Mouse (Mus musculus): ENCODE data around the gene Myl9.

Gene Myl9

DNA sequence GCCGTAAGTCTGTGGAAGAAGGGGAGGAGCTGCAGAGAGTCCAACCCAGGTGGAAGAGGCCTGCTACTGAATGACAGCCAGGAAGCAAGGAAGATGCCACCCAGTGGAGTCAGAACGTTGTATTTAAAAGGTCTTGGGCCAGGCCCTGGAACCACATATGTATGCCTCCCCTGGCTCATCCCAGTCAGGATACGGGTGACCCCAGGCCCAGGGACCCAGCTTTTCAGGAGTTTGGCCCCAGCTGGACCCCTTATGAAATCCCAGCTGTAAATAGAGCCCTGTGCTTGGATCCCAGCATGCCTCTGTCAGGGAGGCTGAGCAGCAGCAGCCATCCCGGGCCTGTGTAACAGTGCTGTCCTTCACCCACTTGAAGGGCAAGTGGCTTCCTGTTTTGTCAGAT is 10.5 kb upstream of the Myl9 start:
- no peak for DNase-seq (ENCODE audit: low spot score)

GRCm38 (mm10) chr2:156765593-156765992 is 9.6 kb upstream of the Myl9 start:
- DNase-seq (ENCODE audit: low spot score) = no peak

- no peak for DNase-seq (ENCODE audit: low spot score)
Measured at GRCm38 (mm10) chr2:156766227-156767019, 8.8 kb upstream of the Myl9 start.

DNA sequence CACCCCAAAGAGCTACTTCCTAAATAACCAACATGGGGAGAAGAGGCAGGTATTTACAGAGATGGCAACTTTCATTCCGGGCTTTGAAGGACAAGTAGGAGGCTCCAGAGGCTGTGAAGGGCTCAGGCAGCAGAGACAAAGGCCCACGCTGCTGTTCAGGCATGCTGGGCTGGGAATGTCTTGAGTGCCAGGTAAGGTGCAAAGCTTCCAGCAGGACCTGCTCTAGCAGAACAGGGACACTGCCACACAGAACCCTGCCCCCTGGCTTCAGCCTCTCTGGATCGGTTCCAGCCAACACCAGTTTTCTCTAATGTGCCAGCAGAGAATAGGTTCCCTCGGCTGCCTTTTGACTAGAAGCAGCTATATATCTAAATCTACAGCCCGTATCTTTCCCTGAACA is 8.1 kb upstream of the Myl9 start:
- no peak for DNase-seq (ENCODE audit: low spot score)

DNA sequence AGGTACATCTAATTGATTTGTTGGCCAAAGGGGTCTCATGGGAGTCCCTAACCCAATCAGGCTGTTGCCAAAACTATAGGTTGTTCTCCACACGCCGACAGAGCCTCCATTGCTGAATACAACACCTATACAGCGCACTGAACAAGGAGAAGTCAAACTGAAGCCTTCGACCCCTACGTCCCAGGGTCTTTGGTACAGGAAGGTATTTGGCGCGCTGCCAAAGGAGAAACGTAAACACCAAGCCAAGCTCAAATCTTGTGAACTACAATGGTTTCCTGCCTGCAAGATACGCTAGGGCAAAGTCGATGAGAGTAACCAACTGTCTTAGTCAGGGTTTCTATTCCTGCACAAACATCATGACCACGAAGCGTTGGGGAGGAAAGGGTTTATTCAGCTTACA is 5.9 kb upstream of the Myl9 start:
- no peak for DNase-seq (ENCODE audit: low spot score)

GRCm38 (mm10) chr2:156773470-156773869 is 1.8 kb upstream of the Myl9 start:
- DNase-seq (ENCODE audit: low spot score) = no peak

- DNase-seq (ENCODE audit: low spot score) = no peak
Measured at GRCm38 (mm10) chr2:156774035-156774737, 1.0 kb upstream of the Myl9 start.

GRCm38 (mm10) chr2:156775455-156776435 is 525 bp downstream of the Myl9 start:
- DNase-seq (ENCODE audit: low spot score) = no peak

- DNase-seq (ENCODE audit: low spot score) = no peak
Measured at GRCm38 (mm10) chr2:156776907-156777306, 1.7 kb downstream of the Myl9 start.

DNA sequence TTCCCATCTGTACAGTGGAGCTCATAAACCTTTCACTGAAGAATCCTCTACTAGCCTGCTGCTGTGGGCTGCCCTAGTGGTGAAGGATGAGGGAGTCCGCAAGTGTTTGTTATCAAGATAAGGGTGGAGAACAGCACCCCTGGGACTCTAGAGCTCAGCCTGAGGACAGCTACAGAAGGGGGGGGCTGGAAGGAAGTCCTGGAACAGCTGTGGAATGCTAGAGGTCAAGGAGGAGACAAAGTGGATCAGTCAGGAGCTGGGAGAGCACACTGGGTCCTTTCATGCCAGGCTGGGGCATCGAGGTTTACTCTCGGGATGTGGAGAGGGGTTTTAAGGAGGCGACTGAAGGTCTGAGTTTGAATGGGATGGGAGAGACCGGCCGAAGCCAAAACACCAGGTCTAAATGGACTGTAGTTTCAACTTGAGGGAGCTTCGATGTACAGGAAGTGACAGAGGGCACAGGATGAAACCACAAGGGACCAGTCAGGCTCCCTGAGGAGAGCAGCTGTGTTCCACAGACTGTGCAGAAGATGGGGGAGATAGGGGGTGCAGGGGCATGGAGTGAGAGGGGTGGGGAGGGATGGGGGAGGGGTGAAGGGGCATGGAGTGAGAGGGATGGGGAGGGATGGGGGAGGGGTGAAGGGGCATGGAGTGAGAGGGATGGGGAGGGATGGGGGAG is 2.2 kb downstream of the Myl9 start:
- no peak for DNase-seq (ENCODE audit: low spot score)

GRCm38 (mm10) chr2:156778571-156778970 is 3.4 kb downstream of the Myl9 start:
- no peak for DNase-seq (ENCODE audit: low spot score)

- no peak for DNase-seq (ENCODE audit: low spot score)
Measured at GRCm38 (mm10) chr2:156779036-156779435, 3.8 kb downstream of the Myl9 start.

GRCm38 (mm10) chr2:156779488-156779887 is 4.3 kb downstream of the Myl9 start:
- no peak for DNase-seq (ENCODE audit: low spot score)

DNA sequence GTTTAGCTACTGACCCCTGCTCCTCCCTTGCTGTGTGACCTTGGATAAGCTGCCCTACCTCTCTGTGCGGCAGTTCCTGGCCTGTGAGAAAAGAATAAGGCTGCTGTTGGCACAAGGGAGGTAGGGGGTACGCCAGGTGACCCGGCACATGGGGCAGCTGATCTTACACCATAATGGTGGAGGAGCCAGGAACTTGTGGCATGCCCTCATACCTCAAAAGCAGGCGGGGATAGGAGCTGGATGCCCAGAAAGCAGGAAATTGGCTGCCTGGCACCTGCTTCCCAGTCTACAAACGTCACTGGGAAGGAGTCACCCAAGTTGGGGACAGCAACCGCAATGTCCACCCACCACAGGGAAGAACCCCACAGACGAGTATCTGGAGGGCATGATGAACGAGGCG is 4.9 kb downstream of the Myl9 start:
- DNase-seq (ENCODE audit: low spot score) = no peak

- no peak for DNase-seq (ENCODE audit: low spot score)
Measured at GRCm38 (mm10) chr2:156780752-156781151, 5.5 kb downstream of the Myl9 start.

DNA sequence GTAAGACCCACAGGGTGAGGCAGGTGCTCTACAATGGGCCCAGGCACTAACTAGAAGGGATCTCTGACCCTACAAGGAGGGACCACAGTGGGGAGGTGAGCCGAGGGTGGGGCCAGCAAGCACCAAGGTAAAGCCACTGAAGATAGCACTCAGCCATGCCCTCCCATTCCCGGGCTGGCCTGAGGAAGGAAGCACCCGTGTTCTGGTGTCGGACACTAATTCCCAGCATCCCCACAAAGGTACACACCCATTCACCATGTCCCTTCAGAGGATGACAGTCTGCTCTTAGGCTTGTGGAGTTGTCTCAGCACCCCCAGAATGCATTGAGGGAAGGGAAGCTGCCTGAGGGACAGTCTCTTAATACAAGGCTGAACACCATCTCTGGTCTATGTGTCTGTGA is 6.1 kb downstream of the Myl9 start:
- DNase-seq (ENCODE audit: low spot score) = no peak

DNA sequence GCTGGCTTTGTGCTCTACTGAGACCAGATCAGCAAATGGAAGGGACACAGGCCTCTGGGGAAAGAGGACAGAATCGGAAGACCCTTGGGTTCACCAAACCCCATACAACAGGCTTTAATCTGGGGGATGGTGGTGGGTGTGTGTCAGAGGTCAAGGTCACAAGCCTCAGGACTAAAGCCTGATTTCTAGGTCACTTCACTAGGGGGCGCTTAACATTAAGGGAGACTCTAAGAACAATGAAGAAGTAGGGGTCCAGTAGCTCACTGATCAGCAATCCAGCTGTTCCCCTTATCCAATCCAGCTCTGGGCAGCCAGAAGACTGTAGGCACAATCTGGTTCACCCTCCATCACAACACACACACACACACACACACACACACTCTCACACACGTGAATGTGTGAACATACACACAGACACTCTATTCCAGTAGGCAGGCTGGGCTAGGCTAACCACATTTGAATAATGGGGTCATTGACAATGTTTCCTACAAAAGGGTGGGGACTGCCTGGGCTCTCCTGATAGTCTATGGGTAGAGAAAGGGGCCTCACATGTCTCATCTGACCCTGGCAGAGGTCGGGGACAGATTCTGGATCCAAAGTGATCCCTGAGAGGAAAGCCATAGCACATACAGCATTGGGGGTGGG is 6.7 kb downstream of the Myl9 start:
- no peak for DNase-seq (ENCODE audit: low spot score)

DNA sequence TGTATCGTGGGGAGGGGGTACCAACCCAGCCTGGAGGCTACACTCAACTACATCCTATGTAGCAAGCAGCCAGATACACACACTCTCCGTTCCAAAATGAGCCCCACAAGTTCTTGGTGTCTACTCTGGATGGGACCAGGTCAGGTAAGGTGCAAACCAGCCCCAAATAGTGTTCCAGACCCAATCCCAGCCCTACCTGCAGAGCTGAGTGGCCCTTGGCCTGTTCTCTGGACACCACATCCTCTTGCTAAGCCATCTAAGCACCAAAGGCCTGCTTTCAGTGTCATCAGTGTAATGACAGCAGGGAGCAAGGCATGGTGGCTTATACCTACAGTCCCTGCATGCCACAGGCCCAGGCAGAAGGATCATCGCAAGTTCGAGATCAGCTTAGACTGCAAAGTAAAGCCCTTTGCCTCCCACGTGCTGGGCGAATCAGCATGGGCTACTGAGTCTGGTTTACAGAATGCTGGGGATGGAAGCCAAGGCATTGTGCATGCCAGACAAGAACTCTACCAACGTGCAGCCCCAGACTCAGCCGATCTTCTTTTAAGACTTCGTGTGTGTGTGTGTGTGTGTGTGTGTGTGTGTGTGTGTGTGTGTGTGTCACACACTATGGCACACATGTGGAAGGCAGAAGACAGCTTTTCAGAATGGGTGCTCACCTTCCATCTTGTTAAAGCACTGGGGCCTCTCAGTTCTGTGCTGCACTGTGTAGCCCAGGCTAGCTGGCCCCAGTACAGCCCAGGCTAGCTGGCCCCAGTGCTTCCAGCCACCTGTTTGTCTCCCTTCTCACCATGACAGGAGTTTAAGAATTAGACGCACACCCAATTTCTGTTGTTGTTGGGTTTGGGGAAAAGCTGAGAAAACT is 7.5 kb downstream of the Myl9 start:
- no peak for DNase-seq (ENCODE audit: low spot score)

- no peak for DNase-seq (ENCODE audit: low spot score)
Measured at GRCm38 (mm10) chr2:156783349-156783728, 8.1 kb downstream of the Myl9 start.

GRCm38 (mm10) chr2:156784016-156784585 is 8.9 kb downstream of the Myl9 start:
- no peak for DNase-seq (ENCODE audit: low spot score)

Measured in spleen, adult 12 weeks (tissue).